Mouse (Mus musculus) R1 (cell line): ENCODE results near the gene Lman1l.
A peak's percentile ranks its signal among the peaks of the same experiment; 100 is the strongest.

Experiments used
- DNase-seq: peaks from one replicate; pipeline ENCODE4 v3.0.0-alpha.2; 2018; ENCODE audit warnings: low read depth, low spot score

Lman1l gene

DNA sequence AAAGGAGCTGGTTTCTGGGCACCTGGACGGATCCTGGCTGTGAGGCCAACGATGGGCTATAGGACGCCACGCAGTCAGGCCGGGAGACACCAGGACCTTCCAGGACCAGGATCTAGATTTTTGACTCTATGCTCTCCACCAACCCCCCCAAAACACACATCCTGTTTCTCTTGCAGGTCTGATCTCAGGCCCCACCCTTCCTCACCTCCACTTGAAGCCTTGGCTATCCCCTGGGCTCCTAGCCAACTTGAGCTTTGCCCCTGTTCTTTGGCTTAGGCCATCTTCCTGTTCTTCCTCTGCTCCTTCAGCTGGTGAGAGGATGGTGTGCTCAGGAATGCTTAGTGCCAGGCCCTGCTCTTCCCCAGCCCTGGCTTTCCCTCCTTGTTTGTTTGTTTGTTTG is at the start of gene Lman1l:
TSS of gene Lman1l (minus strand) at position 101 of the 400 bp plus-strand sequence.
- DNase-seq = no peak

DNA sequence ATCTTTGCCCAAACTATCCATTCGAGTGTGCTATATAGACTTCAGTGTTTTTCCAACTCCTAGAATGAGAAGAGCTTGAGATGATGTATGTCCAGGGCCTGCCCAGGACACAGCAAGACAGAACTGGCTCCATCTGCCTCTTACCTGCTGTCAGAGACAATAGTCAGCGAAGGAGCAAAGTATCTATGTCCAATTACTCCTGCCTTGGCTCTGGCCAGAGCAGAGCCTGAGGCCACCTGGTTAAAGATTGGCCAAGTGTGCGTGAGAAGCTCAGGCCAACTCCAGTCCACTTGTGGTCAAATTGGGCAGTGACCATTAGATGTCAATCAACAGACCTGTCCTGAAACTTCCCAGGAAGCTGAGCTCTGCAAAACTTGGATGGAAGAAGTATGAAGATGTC is 49.0 kb upstream of the Lman1l start:
- no peak for DNase-seq

DNA sequence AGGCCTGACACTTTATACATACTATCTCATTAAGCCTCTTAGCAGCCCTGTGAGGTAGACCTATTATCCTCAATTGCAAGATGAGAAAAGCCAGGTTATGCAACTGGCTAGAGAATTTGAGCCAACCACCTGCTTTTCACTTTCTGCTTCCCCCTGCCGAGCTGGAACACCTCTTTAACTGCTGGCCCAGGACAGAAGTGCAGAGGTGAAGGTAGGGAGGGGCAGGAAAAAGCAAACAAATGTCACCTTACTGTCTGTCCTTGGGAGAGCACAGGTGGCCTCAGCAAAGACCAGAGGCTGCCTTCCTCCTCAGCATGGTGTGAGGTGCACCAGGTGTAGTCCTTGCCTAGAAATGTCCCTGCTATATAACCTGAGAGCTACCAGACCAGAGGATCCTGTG is 47.7 kb upstream of the Lman1l start:
- DNase-seq = no peak

DNA sequence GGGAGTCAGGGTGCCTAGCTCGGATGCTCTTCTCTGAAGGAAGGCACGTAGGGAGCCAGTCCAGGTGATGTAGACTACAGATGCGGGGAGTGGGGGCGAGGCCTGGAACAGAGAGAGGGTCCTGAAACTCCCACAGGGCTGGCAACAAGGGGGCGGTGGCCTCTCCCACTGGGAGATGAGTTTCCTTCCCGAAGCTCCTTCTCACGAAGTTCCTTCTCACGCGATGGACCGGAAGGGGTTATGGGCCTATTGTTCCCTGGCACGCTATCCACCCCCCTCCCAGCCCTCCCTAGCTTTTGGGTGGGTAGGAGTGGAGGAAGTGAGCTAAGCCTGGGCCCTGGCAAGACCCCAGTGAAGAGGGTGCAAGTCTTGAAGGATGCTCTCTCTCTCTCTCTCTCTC is 47.2 kb upstream of the Lman1l start:
- DNase-seq = no peak

DNA sequence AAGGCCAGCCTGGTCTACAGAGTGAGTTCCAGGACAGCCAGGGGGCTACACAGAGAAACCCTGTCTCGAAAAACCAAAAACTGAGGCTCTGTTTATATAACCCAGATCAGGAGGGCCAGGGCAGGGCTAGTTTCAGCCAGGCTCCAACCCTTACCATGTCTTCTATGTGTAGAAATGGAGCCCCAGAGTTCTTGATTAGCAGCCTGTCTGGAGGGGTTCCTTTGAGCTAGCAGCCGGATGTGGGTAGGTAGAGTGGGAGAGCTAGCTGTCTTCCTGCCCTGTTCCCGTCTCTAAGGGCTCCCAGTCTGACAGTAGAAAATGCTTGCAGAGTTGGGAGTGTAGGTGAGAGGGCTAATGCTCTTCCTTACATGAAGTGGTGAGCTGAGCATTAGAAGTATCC is 46.6 kb upstream of the Lman1l start:
- DNase-seq = no peak

DNA sequence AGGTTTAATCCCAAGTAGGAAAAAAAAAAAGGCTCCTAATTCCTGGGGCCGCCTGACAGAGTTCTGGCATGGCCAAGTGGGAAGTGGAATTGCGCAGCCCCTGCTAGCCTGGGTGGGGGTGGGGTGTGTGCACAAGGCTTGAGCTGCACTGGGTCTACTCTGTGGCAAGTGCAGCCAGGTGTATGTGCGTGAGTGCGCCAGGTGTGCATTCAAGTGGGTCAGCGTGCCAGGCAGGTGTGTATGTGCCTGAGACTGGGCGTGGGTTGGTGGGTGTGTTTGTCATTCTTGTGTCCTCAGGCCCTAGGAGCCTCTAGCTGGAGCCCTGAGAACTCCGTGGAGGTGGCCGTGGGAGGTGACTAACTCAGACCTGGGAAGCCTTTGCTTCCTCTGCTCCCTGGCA is 46.0 kb upstream of the Lman1l start:
- no peak for DNase-seq

DNA sequence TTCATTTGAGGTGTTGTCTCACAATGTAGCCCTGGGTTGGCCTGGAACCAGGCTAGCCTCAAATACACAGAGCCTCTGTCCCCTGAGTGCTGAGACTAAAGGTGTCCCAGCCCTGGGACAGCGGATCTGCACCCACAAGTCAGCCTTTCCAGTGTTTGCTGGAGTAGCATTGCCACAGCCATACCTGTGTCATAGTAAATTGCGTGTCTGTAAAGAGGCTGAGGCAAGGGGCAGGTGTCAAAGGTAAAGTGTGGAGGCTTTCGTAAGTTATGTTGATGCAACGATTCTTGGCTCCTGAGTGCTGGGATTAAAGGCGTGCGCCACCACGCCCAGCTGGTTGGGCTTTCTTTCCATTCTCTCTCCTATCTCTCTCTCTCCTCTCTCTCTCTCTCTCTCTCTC is 44.0 kb upstream of the Lman1l start:
- no peak for DNase-seq

DNA sequence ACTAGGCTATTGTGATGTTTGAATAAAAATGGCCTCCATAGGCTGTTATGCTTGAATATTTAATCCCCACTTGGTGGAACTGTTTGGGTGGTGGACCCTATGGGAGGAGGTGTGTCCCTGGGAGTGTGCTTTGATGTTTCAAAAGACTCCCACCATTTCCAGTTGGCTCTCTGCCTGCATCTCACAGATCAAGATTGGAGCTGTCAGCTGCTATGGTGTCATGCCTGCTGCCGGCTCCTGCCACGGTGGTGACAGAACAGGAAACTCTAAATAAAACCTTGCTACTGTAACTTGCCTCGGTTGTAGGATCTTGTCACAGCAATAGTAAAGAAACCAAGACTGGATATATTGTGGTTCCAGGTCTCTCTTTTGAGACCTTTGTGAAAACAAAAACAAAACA is 41.0 kb upstream of the Lman1l start:
- DNase-seq = no peak

DNA sequence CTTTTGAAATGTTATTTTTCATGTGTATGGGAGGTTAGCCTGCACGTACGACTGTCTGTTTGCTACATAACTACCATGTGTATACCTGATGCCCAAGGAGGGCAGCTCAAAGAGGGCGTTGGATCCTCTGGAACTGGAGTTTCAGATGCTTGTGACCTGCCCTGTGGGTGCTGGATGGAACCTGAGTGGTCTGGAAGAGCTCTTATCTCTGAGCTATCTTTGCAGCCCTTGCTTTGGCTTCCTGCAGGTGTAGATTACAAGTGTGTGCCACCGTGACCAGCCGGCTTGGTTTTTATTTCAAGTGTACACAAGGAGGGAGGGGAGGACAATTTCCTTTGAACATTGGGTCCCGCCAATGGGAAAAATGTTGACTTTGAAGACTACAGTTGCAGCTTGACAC is 39.9 kb upstream of the Lman1l start:
- DNase-seq = no peak

DNA sequence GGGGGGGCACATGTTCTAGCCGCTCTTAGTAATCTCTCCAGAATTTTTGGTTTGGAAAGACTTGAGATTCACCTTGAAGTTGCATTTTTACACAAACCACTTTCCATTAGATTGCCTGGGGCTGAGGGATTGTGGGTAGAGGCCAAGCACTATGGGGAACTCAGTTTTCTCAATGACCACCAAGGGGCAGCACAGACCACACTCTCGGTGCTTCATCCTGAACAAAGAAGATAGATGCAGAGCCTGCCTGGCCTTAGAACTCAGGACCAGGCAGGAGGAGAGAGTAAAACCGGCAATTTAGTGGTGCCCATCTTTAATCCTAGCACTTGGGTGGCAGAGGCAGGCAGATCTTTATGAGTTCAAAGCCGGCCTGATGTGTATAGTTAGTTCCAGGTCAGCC is 39.2 kb upstream of the Lman1l start:
- DNase-seq = peak; percentile 87

DNA sequence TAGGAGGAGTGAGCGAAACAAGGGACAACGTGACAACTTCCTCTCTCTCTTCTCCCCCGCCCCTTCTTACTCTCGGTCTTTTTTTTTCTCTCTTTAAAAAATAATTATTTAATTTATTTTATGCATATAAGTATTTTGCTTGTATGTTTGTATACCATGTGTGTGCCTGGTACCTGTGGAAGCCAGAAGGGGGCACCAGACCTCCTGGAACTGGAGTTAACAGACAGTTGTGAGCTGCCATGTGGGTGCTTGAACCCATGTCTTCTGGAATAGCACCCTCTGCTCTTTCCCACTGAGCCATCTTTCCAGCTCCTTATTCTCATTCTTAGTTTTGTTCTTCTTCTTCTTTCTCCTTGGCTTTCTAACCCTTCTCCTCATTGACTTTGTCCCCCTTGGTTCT is 38.4 kb upstream of the Lman1l start:
- DNase-seq = peak; percentile 50

DNA sequence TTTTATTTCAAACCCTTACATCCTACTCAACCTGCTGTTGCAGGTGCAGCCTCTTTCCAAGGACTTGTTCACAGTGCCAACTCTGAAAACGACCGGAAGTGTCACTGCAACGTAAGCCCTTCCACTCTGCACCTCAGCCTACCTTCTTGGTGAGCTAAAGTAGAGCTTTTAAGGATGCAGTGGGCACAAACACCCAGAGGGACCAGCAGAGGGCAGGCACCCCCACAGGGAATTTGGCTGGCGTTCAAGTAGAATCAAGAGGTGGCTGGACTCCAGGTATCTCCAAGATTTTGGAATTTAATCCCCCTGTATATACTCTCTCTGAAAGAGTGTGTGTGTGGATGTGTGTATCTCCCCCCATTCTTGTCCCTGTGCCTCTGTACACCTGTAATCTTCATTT is 37.3 kb upstream of the Lman1l start:
- no peak for DNase-seq

DNA sequence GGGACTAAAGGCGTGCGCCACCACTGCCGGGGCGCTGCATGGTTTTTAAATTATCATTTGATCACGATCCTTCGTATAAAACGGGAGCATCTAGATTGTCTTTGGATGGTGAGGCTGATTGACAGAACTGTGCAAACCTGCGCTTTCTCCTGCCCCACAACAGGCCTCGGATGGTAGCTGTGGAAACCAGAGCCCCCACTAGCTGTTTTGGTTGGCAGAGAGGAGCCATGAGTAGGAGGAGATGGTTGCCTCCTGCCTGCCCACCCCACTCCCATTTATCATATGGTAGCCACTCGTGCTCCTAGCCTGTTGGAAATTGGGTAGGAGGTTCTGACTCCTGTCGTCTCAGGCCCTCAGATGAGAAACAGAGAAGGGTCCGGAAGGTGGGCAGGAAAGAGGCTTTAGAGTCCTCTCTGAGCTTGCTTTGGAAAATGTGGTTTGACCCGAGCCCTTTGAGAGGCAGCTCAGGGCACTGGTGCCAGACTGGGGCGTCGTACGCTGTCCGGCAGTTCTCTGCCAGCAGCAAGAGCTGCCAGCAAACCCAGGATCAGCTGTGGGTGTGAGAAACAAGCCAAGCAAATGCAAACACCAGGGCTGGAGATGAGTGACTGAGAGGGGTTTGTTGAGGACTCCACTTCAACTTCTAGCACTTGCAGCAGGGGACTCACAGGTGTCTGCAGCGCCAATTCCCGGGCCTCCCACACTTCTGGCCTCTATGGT is 36.2 kb upstream of the Lman1l start:
- no peak for DNase-seq

DNA sequence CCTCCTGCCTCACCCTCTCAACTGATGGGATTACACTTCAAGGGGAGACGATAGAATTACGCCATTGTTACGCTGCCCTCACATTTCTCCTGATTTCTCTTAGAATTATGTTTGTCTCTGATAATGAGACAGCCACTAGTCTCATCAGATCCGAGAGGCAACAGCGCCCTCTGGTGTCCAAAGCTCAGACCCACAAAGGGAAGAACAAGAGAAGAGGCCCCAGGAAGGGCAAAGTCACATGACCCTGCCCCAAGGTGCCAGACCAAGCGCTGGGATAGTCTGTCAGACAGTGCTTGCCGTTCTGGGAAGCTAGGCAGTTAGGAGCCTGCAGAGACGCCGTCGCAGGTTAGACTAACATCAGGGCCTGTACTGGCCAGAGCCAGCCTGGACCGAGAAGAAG is 35.2 kb upstream of the Lman1l start:
- DNase-seq = peak; percentile 95

DNA sequence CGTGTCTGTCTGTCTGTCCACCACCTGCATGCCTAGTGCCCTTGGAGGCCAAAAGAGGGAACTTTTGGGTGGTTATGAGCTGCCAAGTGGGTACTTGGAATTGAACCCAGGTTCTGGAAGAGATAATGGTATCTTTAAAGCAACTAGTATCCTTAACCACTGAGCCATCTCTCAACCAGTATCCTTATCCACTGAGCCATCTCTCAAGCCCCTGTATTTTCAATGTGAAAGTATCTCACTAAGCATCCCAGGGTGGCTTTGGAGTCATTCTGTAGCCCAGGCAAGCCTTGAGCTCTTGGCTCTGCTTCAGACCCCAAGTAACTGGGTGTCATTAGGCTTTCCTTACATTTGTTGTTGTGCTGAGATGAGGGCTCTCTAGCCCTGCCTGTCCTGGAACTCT is 34.4 kb upstream of the Lman1l start:
- no peak for DNase-seq

DNA sequence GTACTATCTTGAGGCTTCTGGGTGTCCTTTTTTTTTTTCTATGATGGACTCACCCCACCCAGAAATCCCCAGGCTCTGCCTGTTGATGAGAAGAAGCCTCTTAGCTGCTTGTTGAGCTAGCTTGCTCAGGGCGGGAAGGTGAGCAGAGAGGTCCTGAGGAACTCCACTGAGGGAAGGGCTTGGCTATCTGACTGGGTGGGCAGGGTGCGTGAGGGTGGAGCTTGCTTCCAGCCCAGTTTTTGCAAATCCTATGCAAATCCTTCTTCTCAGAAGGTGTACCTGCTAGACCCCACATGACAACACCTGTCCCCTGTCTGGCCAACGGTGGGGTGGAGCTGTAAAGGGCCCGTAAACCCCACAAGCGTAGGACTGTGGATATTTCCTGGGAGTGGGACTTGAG is 32.7 kb upstream of the Lman1l start, which contains the start of gene Csk:
TSS of gene Csk (minus strand) at position 349 of the 400 bp plus-strand sequence.
- no peak for DNase-seq

DNA sequence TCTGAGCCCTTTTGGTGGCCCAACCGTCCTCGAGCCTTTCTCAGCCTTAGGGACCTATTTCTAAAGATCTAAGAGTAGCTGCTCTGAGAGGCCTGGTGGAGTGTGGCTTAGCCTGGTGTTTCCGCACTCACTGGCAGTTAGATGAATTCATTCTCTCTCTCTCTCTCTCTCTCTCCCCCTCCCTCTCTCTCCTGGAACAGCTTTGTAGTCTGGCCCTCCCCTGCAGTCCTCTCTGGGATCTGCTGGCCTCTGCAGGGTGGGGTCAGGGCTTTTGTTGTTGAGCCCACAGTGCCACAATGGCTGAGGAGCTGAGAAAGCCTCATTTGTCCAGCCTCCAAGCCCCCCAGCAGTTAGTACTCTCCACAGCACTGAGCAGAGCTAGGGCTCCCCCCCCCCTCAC is 32.3 kb upstream of the Lman1l start:
- DNase-seq = no peak

DNA sequence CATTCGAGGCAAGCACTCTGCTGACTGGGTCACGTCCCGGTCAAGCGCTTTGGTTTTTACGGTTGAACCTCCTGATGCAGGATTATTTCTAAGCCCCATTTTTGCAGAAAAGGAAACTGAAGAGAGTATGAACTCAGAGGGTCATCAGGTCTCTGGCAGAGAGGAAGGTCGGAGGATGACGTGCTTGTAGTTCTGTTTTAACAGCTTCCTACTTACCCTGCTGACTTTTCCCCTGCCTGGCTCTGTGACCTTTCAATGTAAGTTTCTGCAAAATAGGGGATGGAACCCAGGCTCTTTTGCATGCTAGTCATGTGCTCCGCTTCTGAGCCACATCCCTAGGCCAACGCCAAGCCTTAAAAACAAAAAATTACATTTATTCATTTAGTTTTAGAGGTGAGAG is 31.8 kb upstream of the Lman1l start:
- DNase-seq = no peak

DNA sequence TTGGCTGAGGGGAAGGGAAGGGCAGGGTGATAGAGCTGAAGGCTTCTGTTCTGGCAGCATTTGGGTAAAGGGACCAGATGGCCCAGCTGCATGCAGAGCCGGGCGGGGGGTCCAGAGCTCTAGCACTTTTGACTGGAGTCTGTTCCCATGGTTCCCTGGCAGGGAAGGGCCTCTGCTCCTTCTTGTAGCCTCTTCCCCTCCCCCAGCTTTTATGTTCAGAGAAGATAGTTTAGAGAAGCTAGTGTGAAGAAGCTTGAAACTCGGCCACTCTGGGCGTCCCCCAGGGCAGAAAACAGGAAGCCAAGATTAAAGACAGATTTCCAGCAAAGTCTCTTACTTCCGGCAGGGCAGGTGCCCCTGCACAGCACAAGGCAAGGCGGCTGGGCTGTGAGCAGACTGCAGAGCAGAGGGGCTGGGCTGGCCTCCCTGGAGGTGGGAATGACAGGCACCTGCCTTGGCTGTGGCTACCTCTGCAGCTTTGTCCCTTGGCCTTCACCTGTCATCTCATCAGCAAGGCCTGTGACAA is 30.3 kb upstream of the Lman1l start:
- peak; percentile 57 for DNase-seq

DNA sequence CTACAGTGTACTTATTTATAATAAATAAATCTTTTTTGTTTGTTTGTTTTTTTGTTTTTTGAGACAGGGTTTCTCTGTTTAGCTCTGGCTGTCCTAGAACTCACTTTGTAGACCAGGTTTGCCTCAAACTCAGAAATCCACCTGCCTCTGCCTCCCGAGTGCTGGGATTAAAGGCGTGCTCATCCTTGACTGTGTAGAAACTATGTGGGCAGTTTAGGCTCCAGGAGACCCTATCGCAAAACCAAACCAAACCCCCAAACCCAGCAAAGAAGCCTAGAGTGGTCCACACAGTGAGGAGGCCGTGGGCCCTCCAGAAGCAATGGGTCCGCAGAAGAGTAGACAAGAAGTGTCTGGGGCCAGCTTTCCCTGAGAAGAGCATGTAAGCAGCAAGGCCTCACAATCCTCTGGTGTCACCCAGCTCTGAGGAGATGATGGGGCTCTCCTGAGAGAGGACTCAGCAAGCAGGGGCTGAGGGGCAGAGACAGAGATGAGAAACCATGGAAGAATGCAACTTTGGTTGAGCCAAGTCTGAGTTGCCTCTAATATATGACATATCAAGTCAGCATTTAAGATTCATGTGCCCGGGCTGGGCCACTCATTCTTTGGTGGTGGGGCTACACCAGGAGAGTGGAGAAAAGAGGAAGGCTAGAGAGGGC is 29.7 kb upstream of the Lman1l start:
- no peak for DNase-seq

DNA sequence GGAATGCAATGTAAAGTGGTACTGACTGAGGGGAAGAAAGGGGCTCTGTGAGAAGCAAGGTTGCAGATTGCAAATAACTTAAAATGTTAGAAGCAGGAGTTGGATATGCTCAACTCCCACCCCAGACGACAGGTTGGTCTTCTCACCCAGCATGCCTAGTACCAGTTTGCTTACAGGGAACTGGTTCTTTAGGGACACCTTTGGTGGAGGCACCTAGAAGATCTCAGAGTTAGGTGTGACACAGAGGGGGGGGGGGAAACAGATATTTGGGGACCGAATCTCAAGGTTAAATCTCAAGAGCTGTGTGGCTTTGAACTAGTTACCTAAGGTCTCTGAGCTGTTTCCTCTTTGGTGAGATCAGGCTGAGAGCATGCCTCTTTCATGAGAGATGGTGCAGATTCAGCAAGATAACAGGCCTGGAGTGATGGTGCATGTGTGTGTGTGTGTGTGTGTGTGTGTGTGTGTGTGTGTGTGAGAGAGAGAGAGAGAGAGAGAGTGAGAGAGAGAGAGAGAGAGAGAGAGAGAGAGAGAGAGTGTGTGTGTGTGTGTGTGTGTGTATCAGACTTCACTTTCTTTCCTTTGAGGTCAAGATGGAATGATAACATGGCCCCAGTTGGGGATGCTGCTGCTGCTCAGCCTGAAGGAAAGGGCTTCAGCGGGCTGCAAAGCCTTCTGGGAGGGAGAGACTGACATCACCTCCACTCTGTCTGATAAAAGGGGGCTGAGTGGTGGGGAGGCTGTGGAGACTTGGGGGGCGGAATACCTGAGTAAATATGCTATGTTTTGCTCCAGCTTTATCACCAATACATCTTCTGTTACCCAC is 26.9 kb upstream of the Lman1l start:
- DNase-seq = no peak

DNA sequence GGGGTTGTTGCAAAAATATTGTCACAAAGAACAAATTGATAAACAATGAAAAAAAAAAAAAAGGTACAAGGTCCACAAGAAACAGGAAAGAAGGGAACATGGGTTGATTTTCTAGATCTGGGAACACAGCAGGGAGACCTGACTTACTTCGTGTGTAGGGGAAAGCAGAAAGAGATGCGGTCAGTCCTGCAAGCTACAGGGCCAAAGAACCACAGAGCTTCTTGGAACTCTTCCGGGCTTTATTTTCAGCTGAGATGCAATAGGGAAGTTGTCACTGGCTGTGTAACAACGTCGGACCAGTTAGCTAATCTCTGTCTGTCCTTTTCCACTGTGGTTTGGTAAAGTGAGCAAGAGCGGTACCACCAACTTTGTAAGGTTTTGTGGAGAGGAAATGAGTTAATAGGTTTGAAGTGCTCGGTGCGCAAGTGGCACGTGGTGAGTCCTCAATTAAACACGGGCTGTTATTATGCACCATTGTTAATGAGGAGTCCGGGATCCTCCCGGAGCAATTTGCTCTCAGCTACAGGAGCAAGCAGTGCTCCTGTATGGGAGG is 26.1 kb upstream of the Lman1l start:
- DNase-seq = no peak
